Comparison of ENCODE assay signal across 8 mouse cellular contexts in the genomic region with DNA sequence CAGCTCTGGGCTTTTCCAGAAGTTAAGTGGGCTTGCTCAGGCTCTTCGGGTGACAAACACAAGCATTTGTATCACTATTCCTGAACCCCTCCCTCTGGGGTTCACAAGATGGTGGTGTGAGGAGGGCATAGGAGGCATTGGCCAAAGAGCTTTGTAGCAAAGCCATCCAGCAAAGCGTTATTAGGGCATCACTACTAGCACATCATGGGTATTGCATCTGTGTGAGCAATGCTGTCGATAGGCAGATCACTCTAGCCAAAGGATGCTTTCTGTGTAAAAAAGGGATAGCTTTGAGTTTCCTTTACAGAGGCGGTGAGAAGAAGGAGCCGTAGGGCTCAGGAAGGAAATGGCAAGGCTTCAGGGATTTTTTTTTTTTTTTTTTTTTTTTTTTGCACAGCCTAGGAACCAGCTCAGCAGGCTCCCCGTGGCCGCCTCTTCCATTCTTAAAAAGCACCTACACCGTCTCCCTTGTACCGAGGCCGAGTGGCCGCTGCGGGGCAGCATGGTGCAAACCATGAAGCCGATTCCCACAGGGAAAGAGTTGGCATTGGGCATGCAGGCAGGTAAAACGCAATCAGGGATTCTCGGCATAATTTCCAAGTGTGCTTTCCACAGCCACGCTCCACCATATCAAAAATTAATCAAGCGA. TPM values are rescaled to one million over a fixed set of nuclear protein-coding genes. Genes with fewer than 3 reads are reported as not detected.
DNase-seq lines count a peak whose midpoint lies in the region; ATAC-seq and TF ChIP-seq lines count a peak whose summit lies in the region.

No protein-coding gene starts in this region.

- peak; percentile 84 for TF ChIP-seq CTCF in heart, adult 2 months (IDR thresholded peaks at IDR 0.05)

- WGBS in embryonic facial prominence, embryonic 12.5 days: 14% methylated on average over 17 of the region's 17 CpGs
- WGBS in heart, adult 2 months: 12% methylated on average over 17 of the region's 17 CpGs
- 14% methylated on average over 17 of the region's 17 CpGs for WGBS in limb, embryonic 10.5 days
- 10% methylated on average over 17 of the region's 17 CpGs for WGBS in midbrain, embryonic 16.5 days

- H3K9me3 ChIP-seq in embryonic facial prominence, embryonic 12.5 days: no peaks in the 10 kb centered on the region
- no peaks in the 10 kb centered on the region for H3K9me3 ChIP-seq in limb, embryonic 10.5 days (replicated peaks)
- no peaks in the 10 kb centered on the region for H3K9me3 ChIP-seq in midbrain, embryonic 16.5 days (replicated peaks; ENCODE audit: control insufficient read depth, low read length, poor library complexity, severe bottlenecking)

- DNase-seq in 3134 (ENCODE audit: extremely low read depth, insufficient read length, low spot score): peak; percentile 28
- DNase-seq in adrenal gland, postnatal 25 days: peak; percentile 83
- DNase-seq in heart, adult 2 months: peak; percentile 71 to 85
- DNase-seq in kidney, adult 9 months: peak; percentile 86
- peak; percentile 81 for DNase-seq in limb, embryonic 10.5 days (ENCODE audit: low spot score)
- peak; percentile 51 for DNase-seq in thymus, postnatal 4 days

- 0 out of 2 replicates have a peak, but pooled peaks have one; percentile 35 for ATAC-seq in embryonic facial prominence, embryonic 12.5 days (ENCODE audit: insufficient number of reproducible peaks, insufficient read depth, low FRiP score, low TSS enrichment)
- ATAC-seq in midbrain, embryonic 16.5 days: peak; percentile 90

- 0 out of 2 replicates have a peak, but pooled peaks have one; percentile 65 for TF ChIP-seq EP300 in heart, adult 2 months (IDR thresholded peaks at IDR 0.05; ENCODE audit: insufficient read depth, low read depth, low read length)

- H3K4me3 ChIP-seq in embryonic facial prominence, embryonic 12.5 days: no peak overlapping the region
- no peak overlapping the region for H3K4me3 ChIP-seq in heart, adult 2 months
- no peak overlapping the region for H3K4me3 ChIP-seq in limb, embryonic 10.5 days
- no peak overlapping the region for H3K4me3 ChIP-seq in midbrain, embryonic 16.5 days (ENCODE audit: low read depth, low read length)

- no peak for TF ChIP-seq POLR2A in heart, adult 2 months (IDR thresholded peaks at IDR 0.05; ENCODE audit: insufficient read depth, low read depth, low read length)

- peaks cover 8% of the 10 kb centered on the region; the same call in 1 of the 2 replicates for H3K27me3 ChIP-seq in embryonic facial prominence, embryonic 12.5 days
- no peaks in the 10 kb centered on the region for H3K27me3 ChIP-seq in heart, adult 2 months (ENCODE audit: control insufficient read depth, insufficient read depth, low read length)
- peaks cover 8% of the 10 kb centered on the region for H3K27me3 ChIP-seq in limb, embryonic 10.5 days (ENCODE audit: low read depth, poor library complexity, severe bottlenecking)
- H3K27me3 ChIP-seq in midbrain, embryonic 16.5 days (ENCODE audit: control insufficient read depth, insufficient read depth, low read depth, low read length): no peaks in the 10 kb centered on the region

- 0 out of 2 replicates have a peak overlapping the region, but pooled peaks have one; percentile 24 for H3K4me2 ChIP-seq in embryonic facial prominence, embryonic 12.5 days (replicated peaks)
- H3K4me2 ChIP-seq in midbrain, embryonic 16.5 days (ENCODE audit: low read length): peak overlapping the region; percentile 46

- no peaks in the 10 kb centered on the region for H3K79me2 ChIP-seq in heart, adult 2 months (replicated peaks; ENCODE audit: control insufficient read depth, insufficient read depth, low read length)

- H3K9ac ChIP-seq in embryonic facial prominence, embryonic 12.5 days: no peak overlapping the region
- no peak overlapping the region for H3K9ac ChIP-seq in heart, adult 2 months (ENCODE audit: low read depth, low read length)
- no peak overlapping the region for H3K9ac ChIP-seq in midbrain, embryonic 16.5 days (ENCODE audit: low read depth, low read length)

- no peak overlapping the region for H3K27ac ChIP-seq in embryonic facial prominence, embryonic 12.5 days
- no peak overlapping the region for H3K27ac ChIP-seq in heart, adult 2 months
- H3K27ac ChIP-seq in limb, embryonic 10.5 days: no peak overlapping the region
- H3K27ac ChIP-seq in midbrain, embryonic 16.5 days (ENCODE audit: low read length): no peak overlapping the region

- H3K4me1 ChIP-seq in embryonic facial prominence, embryonic 12.5 days: peaks cover 19% of the 10 kb centered on the region; the same call in 1 of the 2 replicates
- no peaks in the 10 kb centered on the region; the same call in 1 of the 2 replicates for H3K4me1 ChIP-seq in heart, adult 2 months (ENCODE audit: control insufficient read depth, insufficient read depth, low read length)
- peaks cover 40% of the 10 kb centered on the region for H3K4me1 ChIP-seq in limb, embryonic 10.5 days
- H3K4me1 ChIP-seq in midbrain, embryonic 16.5 days (ENCODE audit: control insufficient read depth, insufficient read depth, low read length): peaks cover 4% of the 10 kb centered on the region; the same call in 1 of the 2 replicates

- intact Hi-C loops in heart, adult 2 months (cut with DNase I): no loop called here

- no peaks in the 10 kb centered on the region for H3K36me3 ChIP-seq in embryonic facial prominence, embryonic 12.5 days
- no peaks in the 10 kb centered on the region for H3K36me3 ChIP-seq in heart, adult 2 months (ENCODE audit: control insufficient read depth, insufficient read depth, low read length)
- H3K36me3 ChIP-seq in limb, embryonic 10.5 days: no peaks in the 10 kb centered on the region
- H3K36me3 ChIP-seq in midbrain, embryonic 16.5 days (ENCODE audit: control insufficient read depth, insufficient read depth, low read length): no peaks in the 10 kb centered on the region

RNA-seq across cellular contexts. Expression of a gene that starts 26.2 kb away (rescaled TPM):
- 6.3 and 8.1 TPM in 2 replicates for total RNA-seq in adrenal gland, postnatal 25 days (2021)
- polyA plus RNA-seq in embryonic facial prominence, embryonic 12.5 days (2016; fragmentation: Nextera tagmentation; extraction: Ambion mirVana): 67.1 and 77.0 TPM in 2 replicates
- total RNA-seq in heart, adult 2 months (2021): 1 to 10 TPM; 3.3 to 3.9 TPM
- 4.4 and 5.1 TPM in 2 replicates for polyA plus RNA-seq in heart, adult 2 months (2012; rRNA removed)
- 86.9 and 97.3 TPM in 2 replicates for polyA plus RNA-seq in limb, embryonic 10.5 days (2016; fragmentation: Nextera tagmentation; extraction: Ambion mirVana)
- 13.0 and 16.9 TPM in 2 replicates for polyA plus RNA-seq in midbrain, embryonic 16.5 days (2015; fragmentation: Nextera tagmentation; extraction: Ambion mirVana)

Comparison
In these comparisons a context has a peak if more than half of its experiments do, and no peak if none do; other contexts are left out.
1. DNase-seq: peak in every context shown above with its lines; median percentile 86 in kidney, adult 9 months; 83 in adrenal gland, postnatal 25 days; 81 in limb, embryonic 10.5 days; 78 in heart, adult 2 months; 51 in thymus, postnatal 4 days; 28 in 3134.